ENCODE assay signal across 9 mouse cellular contexts in the genomic region with DNA sequence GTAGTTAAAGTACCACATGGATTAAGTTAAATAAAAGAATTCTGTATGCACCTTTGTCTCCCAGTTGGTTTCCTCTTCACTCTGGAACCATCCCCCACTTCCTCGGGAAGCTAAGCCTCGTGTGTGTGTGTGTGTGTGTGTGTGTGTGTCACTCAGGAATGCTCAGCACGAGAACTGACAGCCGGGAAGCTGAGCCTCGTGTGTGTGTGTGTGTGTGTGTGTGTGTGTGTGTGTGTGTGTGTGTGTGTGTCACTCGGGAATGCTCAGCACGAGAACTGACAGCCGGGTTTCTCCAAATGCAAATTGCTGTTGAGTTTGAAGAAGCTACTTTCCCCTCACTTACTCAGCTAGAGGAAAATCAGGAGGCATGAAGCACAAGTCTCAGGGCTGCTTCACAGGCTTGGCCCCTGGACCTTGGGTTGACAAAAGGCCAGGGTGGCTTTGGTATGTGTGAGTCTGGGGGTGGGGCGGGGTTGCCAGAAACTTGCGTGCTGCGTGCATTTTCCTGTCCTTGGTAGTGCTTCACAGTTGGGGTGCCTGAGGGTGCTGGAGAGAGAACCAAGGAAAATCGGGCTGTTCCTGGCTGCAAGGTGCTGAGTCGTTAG. TPM values are rescaled to one million over a fixed set of nuclear protein-coding genes. Genes with fewer than 3 reads are reported as not detected.
DNase-seq lines count a peak whose midpoint lies in the region; ATAC-seq and TF ChIP-seq lines count a peak whose summit lies in the region.
"Had no signal": no experiment of that assay in that cellular context is flagged by ENCODE, and none has a peak within 500 bp of the region (broad histone marks: within the 10 kb centered on the region; RNA-seq: fewer than 3 reads in every experiment).

No protein-coding gene starts in this region.

- in situ Hi-C loops in ES-E14 (cut with MboI; ENCODE audit: low sequenced_read_pairs in 2 of 2, unreplicated experiment in 2 of 2) = no loop called here

- no peak for DNase-seq in ES-E14 (ENCODE audit: low read depth, low spot score)
- DNase-seq in embryo, embryonic 10.5 days (ENCODE audit: low spot score) = peak; percentile 73
- DNase-seq in limb, embryonic 10.5 days (ENCODE audit: low spot score) = peak; percentile 52
- DNase-seq in urinary bladder, adult 18-20 months (ENCODE audit: low spot score in 2 of 2) = no peak
- DNase-seq in layer of hippocampus, postnatal 14 days (ENCODE audit: low spot score in 2 of 2) = no peak
- no peak for DNase-seq in c-Kit-positive CD71-positive TER-119-positive erythroid progenitor cells, embryonic 14.5 days (ENCODE audit: low spot score)

- H3K27me3 ChIP-seq in heart, embryonic 14.5 days (ENCODE audit: control insufficient read depth, insufficient read depth, low read length) = no peaks in the 10 kb centered on the region
- no peaks in the 10 kb centered on the region for H3K27me3 ChIP-seq in limb, embryonic 10.5 days (ENCODE audit: low read depth, poor library complexity, severe bottlenecking)
- H3K27me3 ChIP-seq in stomach, embryonic 14.5 days (ENCODE audit: control insufficient read depth, insufficient read depth, low read length) = no peaks in the 10 kb centered on the region

- no peaks in the 10 kb centered on the region for H3K9me3 ChIP-seq in ES-E14 (ENCODE audit: control insufficient read depth, insufficient read depth, low read depth, low read length)
- no peaks in the 10 kb centered on the region for H3K9me3 ChIP-seq in heart, embryonic 14.5 days (ENCODE audit: control insufficient read depth, low read length)
- no peaks in the 10 kb centered on the region for H3K9me3 ChIP-seq in limb, embryonic 10.5 days (replicated peaks)
- no peaks in the 10 kb centered on the region for H3K9me3 ChIP-seq in stomach, embryonic 14.5 days (ENCODE audit: control insufficient read depth, low read depth, low read length)

- 0 out of 2 replicates have a peak, but pooled peaks have one; percentile 53 for ATAC-seq in heart, embryonic 14.5 days (ENCODE audit: insufficient number of reproducible peaks, insufficient read depth, low FRiP score, low read depth)
- peak; percentile 53; the same call in 1 of the 2 replicates for ATAC-seq in stomach, embryonic 14.5 days (ENCODE audit: insufficient number of reproducible peaks, insufficient read depth, low FRiP score, low read depth)

- H3K9ac ChIP-seq in ES-E14 (ENCODE audit: insufficient read depth, low read depth, low read length, poor library complexity, severe bottlenecking) = no peak overlapping the region
- no peak overlapping the region for H3K9ac ChIP-seq in heart, embryonic 14.5 days (ENCODE audit: low read length)
- no peak overlapping the region for H3K9ac ChIP-seq in stomach, embryonic 14.5 days (replicated peaks; ENCODE audit: low read depth, low read length)
- H3K9ac ChIP-seq: liver, embryonic 14.5 days had no signal

- no peaks in the 10 kb centered on the region for H3K36me3 ChIP-seq in ES-E14 (ENCODE audit: control insufficient read depth, insufficient read depth, low read length, poor library complexity, severe bottlenecking)
- peaks cover 18% of the 10 kb centered on the region for H3K36me3 ChIP-seq in heart, embryonic 14.5 days (ENCODE audit: control insufficient read depth, insufficient read depth, low read length)
- H3K36me3 ChIP-seq in limb, embryonic 10.5 days = peaks cover 29% of the 10 kb centered on the region
- H3K36me3 ChIP-seq in stomach, embryonic 14.5 days (ENCODE audit: control insufficient read depth, insufficient read depth, low read length) = no peaks in the 10 kb centered on the region; the same call in none of the 2 replicates

- H3K4me3 ChIP-seq in ES-E14 (ENCODE audit: insufficient read depth in 1 of 2, low read depth in 1 of 2, low read length in 2 of 2, poor library complexity in 1 of 2, severe bottlenecking in 1 of 2) = no peak overlapping the region
- H3K4me3 ChIP-seq in heart, embryonic 14.5 days (ENCODE audit: control insufficient read depth in 1 of 2, insufficient read depth in 1 of 2, low read depth in 1 of 2, low read length in 2 of 2) = no peak overlapping the region
- H3K4me3 ChIP-seq in limb, embryonic 10.5 days = no peak overlapping the region
- H3K4me3 ChIP-seq in stomach, embryonic 14.5 days (ENCODE audit: low read depth, low read length) = no peak overlapping the region

- 17% methylated on average over 13 of the region's 13 CpGs for WGBS in heart, embryonic 14.5 days
- 38% methylated on average over 13 of the region's 13 CpGs for WGBS in limb, embryonic 10.5 days
- 22% methylated on average over 13 of the region's 13 CpGs for WGBS in stomach, embryonic 14.5 days

- peaks cover 0 to 10% of the 10 kb centered on the region in 2 experiments; a peak in 1 of 4 replicates for H3K4me1 ChIP-seq in ES-E14 (ENCODE audit: control insufficient read depth in 2 of 2, insufficient read depth in 2 of 2, low read length in 2 of 2, poor library complexity in 1 of 2)
- H3K4me1 ChIP-seq in heart, embryonic 14.5 days (ENCODE audit: control insufficient read depth in 2 of 2, insufficient read depth in 2 of 2, low read length in 2 of 2) = peaks cover 13 to 14% of the 10 kb centered on the region in 2 experiments
- H3K4me1 ChIP-seq in limb, embryonic 10.5 days = peaks cover 18% of the 10 kb centered on the region
- peaks cover 5% of the 10 kb centered on the region; the same call in 1 of the 2 replicates for H3K4me1 ChIP-seq in stomach, embryonic 14.5 days (ENCODE audit: control insufficient read depth, insufficient read depth, low read length)

- peak overlapping the region; percentile 23; the same call in 1 of the 2 replicates for H3K4me2 ChIP-seq in heart, embryonic 14.5 days (ENCODE audit: low read length)
- no peak overlapping the region for H3K4me2 ChIP-seq in stomach, embryonic 14.5 days (replicated peaks; ENCODE audit: low read depth, low read length)

- no peak overlapping the region for H3K27ac ChIP-seq in ES-E14 (ENCODE audit: insufficient read depth, low read depth, low read length, poor library complexity, severe bottlenecking)
- H3K27ac ChIP-seq in heart, embryonic 14.5 days (replicated peaks in 1 of 2; ENCODE audit: control insufficient read depth in 1 of 2, insufficient read depth in 1 of 2, low read depth in 2 of 2, low read length in 2 of 2) = peak overlapping the region; percentile 39 to 44; a peak in 2 of 4 replicates
- no peak overlapping the region; the same call in 1 of the 2 replicates for H3K27ac ChIP-seq in limb, embryonic 10.5 days
- H3K27ac ChIP-seq in stomach, embryonic 14.5 days (ENCODE audit: low read length) = no peak overlapping the region
- H3K27ac ChIP-seq: liver, embryonic 14.5 days had no signal

TF ChIP-seq in ES-E14, 5 proteins besides CTCF, POLR2A, EP300 and RAD21:
- TF ChIP-seq HCFC1 (IDR thresholded peaks at IDR 0.05; ENCODE audit: borderline replicate concordance, insufficient read depth, low read length) (no peak), ZC3H11A (IDR thresholded peaks at IDR 0.05; ENCODE audit: borderline replicate concordance, low read depth, low read length) (no peak), MAFK (IDR thresholded peaks at IDR 0.05; ENCODE audit: insufficient read depth, low read depth, low read length) (0 out of 2 replicates have a peak, but pooled peaks have one; percentile 6), ZNF384 (IDR thresholded peaks at IDR 0.05; ENCODE audit: low read depth, low read length) (no peak), CHD2 (IDR thresholded peaks at IDR 0.05; ENCODE audit: low read depth, low read length) (no peak)

RNA-seq across cellular contexts. Expression of gene Pgpep1l, which starts 30.3 kb away (rescaled TPM):
- total RNA-seq in ES-E14 (2012; rRNA removed) = 0.32 and 0.45 TPM in 2 replicates
- 0.42 TPM in 2 replicates for polyA plus RNA-seq in heart, embryonic 14.5 days (2014; fragmentation: Nextera tagmentation; extraction: Ambion mirVana)
- not detected in 2 replicates for polyA plus RNA-seq in limb, embryonic 10.5 days (2016; fragmentation: Nextera tagmentation; extraction: Ambion mirVana)
- not detected in 2 replicates for polyA plus RNA-seq in stomach, embryonic 14.5 days (2014; fragmentation: Nextera tagmentation; extraction: Ambion mirVana)
- total RNA-seq in layer of hippocampus, postnatal 14 days (2021) = 1 to 10 TPM; 1.4 to 1.7 TPM
- polyA plus RNA-seq: liver, embryonic 14.5 days had no signal

RNA-seq across cellular contexts. Expression of gene Fam169b, which starts 39.9 kb away (rescaled TPM):
- total RNA-seq in ES-E14 (2012; rRNA removed) = 3.6 and 5.7 TPM in 2 replicates
- 0.05 and 0.57 TPM in 2 replicates for polyA plus RNA-seq in heart, embryonic 14.5 days (2014; fragmentation: Nextera tagmentation; extraction: Ambion mirVana)
- polyA plus RNA-seq in limb, embryonic 10.5 days (2016; fragmentation: Nextera tagmentation; extraction: Ambion mirVana) = 0.36 and 1.2 TPM in 2 replicates
- 0.17 and 0.21 TPM in 2 replicates for polyA plus RNA-seq in stomach, embryonic 14.5 days (2014; fragmentation: Nextera tagmentation; extraction: Ambion mirVana)
- under 1 TPM; 0.31 to 0.67 TPM for total RNA-seq in layer of hippocampus, postnatal 14 days (2021)

Comparison
In these comparisons a context has a peak if more than half of its experiments do, and no peak if none do; other contexts are left out.
1. DNase-seq: peak in embryo, embryonic 10.5 days (single experiment) and limb, embryonic 10.5 days (single experiment); none in ES-E14 (single experiment), urinary bladder, adult 18-20 months (0 of 2), layer of hippocampus, postnatal 14 days (0 of 2) and c-Kit-positive CD71-positive TER-119-positive erythroid progenitor cells, embryonic 14.5 days (single experiment).
2. H3K27ac ChIP-seq: peak in heart, embryonic 14.5 days (2 of 2); none in ES-E14 (single experiment), limb, embryonic 10.5 days (single experiment) and stomach, embryonic 14.5 days (single experiment).